Mouse (Mus musculus) forebrain, postnatal 0 days (tissue): ENCODE measurements around the gene Dtnb. TPM values are rescaled to one million over a fixed set of nuclear protein-coding genes. Genes with fewer than 3 reads are reported as not detected.

Experiments used
- ATAC-seq: fragments of 200-750 bp; cut with Nextera tagmentation; 2 replicates; pipeline ENCODE4 v1.8.0; 2017; ENCODE audit warnings: mild to moderate bottlenecking, moderate library complexity
- DNase-seq: peaks from one replicate; pipeline ENCODE4 v3.0.0-alpha.2; 2015
- H3K27ac ChIP-seq: fragments of 300-500 bp; sonication (generic); 2 replicates; pipeline ENCODE4 v1.5.1; 2014; ENCODE audit warnings: low read depth, mild to moderate bottlenecking, antibody characterized with exemption, low read length, moderate library complexity, mixed read lengths
- H3K27me3 ChIP-seq: fragments of 300-500 bp; sonication (generic); 2 replicates; pipeline ENCODE4 v1.6.1; 2014; ENCODE audit warnings: mild to moderate bottlenecking, low read length, mixed read lengths; ENCODE audit not compliant: insufficient read depth
- H3K36me3 ChIP-seq: fragments of 300-500 bp; sonication (generic); 2 replicates; pipeline ENCODE4 v1.6.1; 2014; ENCODE audit warnings: mild to moderate bottlenecking, moderate library complexity; ENCODE audit not compliant: insufficient read depth
- H3K4me1 ChIP-seq: fragments of 300-500 bp; sonication (generic); 2 replicates; pipeline ENCODE4 v1.6.1; 2014; ENCODE audit warnings: antibody characterized with exemption; ENCODE audit not compliant: insufficient read depth
- H3K4me2 ChIP-seq: fragments of 300-500 bp; sonication (generic); 2 replicates; pipeline ENCODE4 v1.6.1; 2014; ENCODE audit warnings: low read depth, mild to moderate bottlenecking, moderate library complexity
- H3K4me3 ChIP-seq: fragments of 300-500 bp; sonication (generic); 2 replicates; pipeline ENCODE4 v1.5.1; 2014; ENCODE audit warnings: low read depth, low read length, mixed read lengths
- H3K9ac ChIP-seq: fragments of 300-500 bp; sonication (generic); 2 replicates; pipeline ENCODE4 v1.6.1; 2014; ENCODE audit warnings: mild to moderate bottlenecking
- H3K9me3 ChIP-seq: fragments of 300-500 bp; sonication (generic); 2 replicates; pipeline ENCODE4 v1.6.1; 2016; ENCODE audit warnings: low read length
- CTCF ChIP-seq: sonication (generic); IDR thresholded peaks from 2 replicates; pipeline ENCODE4 v1.5.1; 2016; ENCODE audit warnings: antibody characterized with exemption, control low read depth, low read depth
- WGBS: fragments of 180-500 bp; shearing (Covaris S2); extraction: QIAGEN DNeasy Blood & Tissue Kit; methylation state at CpG from one replicate; pipeline ENCODE4 v1.1.7; 2014; 5-methylcytosine and 5-hydroxymethylcytosine counted together
- polyA plus RNA-seq: library from polyadenylated mRNA; unstranded; fragments of >200 nt; fragmentation: Nextera tagmentation; extraction: Ambion mirVana; gene quantifications from 2 replicates; pipeline ENCODE4 v1.2.1, GENCODE M21; 2015
- total RNA-seq: library from RNA; depleted of rRNA; stranded (reverse); fragments of >200 nt; gene quantifications from 2 replicates; pipeline ENCODE4 v1.2.3, GENCODE M21; 2014

Dtnb gene
- total and polyA plus RNA-seq, 2 experiments from 2014 or later, result 45.7 to 51.0 TPM

DNA sequence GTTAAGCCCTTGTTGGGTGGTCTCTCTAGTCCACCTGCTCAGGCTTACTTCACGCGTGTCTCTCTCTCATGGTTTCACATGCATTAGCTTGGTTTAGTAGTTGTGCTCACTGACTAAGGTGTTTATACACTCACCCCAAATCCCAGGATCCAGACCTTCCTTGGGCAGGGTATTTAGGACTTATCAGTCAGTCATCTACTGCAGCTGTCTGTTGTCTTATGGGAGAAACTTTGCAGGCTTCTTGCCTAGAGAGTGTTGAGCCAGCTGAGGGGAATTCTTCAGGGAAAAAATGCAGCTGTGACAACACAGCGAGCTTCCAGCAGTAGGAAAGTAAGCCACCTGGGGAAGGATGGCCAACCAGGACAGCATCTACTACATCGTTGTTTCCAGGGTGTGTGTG is 13.3 kb downstream of the Dtnb start:
- 75% methylated on average over 4 of the region's 4 CpGs for WGBS

DNA sequence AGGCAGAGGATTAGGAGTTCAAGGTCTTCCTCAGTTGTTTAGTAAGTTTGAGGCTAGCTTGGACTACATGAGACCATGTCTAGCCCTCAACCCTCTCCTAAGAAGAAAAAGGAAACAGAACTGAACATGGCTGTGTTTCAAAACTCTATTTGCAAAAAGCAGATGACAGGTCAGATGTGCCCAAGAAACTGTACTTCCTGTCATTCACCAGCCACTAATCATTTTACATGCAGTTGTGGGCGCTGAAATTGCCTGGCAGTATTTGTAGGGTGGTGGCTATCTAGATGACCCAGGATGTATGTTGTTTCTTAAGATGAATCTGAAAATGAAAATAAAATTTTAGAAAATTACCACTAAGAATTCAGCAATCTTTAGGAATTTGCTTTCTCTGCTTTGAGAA is 14.8 kb downstream of the Dtnb start:
- H3K9ac ChIP-seq, result no peak overlapping the region
- H3K4me3 ChIP-seq, result no peak overlapping the region
- TF ChIP-seq CTCF, result no peak
- 95% methylated on average over 1 of the region's 1 CpGs for WGBS
- peaks cover 4% of the 10 kb centered on the region; the same call in 1 of the 2 replicates for H3K36me3 ChIP-seq
- no peak overlapping the region for H3K4me2 ChIP-seq
- no peak for DNase-seq
- H3K9me3 ChIP-seq, result no peaks in the 10 kb centered on the region
- H3K27ac ChIP-seq, result no peak overlapping the region
- ATAC-seq, result no peak
- no peaks in the 10 kb centered on the region for H3K27me3 ChIP-seq
- H3K4me1 ChIP-seq, result no peaks in the 10 kb centered on the region

More for the DNA sequence above, 13.3 kb downstream of the Dtnb start:
- no peak for TF ChIP-seq CTCF
- H3K4me2 ChIP-seq, result no peak overlapping the region
- H3K4me3 ChIP-seq, result no peak overlapping the region
- no peak overlapping the region for H3K27ac ChIP-seq
- H3K4me1 ChIP-seq, result no peaks in the 10 kb centered on the region
- no peak overlapping the region for H3K9ac ChIP-seq
- peaks cover 4% of the 10 kb centered on the region; the same call in 1 of the 2 replicates for H3K36me3 ChIP-seq
- no peaks in the 10 kb centered on the region for H3K9me3 ChIP-seq
- no peak for DNase-seq
- ATAC-seq, result no peak
- no peaks in the 10 kb centered on the region for H3K27me3 ChIP-seq

DNA sequence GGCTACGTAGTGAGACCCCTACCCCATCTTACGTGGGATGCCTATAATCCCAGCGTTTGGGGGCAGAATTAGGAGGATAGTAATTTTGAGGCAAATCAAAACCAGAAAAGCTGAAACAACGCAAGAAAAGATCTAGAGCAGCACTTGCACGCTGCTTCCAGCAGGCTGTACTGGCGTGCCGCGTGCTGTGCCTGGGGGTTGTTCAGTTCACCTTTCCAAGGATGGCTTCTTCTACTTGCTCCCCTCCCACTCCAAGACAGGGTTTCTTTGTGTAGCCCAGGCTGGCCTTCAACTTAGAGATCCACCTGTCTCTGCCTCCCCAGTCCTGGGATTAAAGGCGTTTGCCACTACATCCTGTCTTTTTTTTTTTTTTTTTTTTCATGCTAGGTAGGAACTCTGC is 17.9 kb downstream of the Dtnb start:
- ATAC-seq, result no peak
- Histone ChIP-seq H3K9ac (no peak overlapping the region), H3K36me3 (peaks cover 11% of the 10 kb centered on the region), H3K9me3 (no peaks in the 10 kb centered on the region), H3K27me3 (no peaks in the 10 kb centered on the region), H3K4me2 (no peak overlapping the region), H3K4me3 (no peak overlapping the region), H3K27ac (no peak overlapping the region), H3K4me1 (no peaks in the 10 kb centered on the region)
- DNase-seq, result no peak
- TF ChIP-seq CTCF, result 0 out of 2 replicates have a peak, but pooled peaks have one; percentile 7
- 97% methylated on average over 9 of the region's 9 CpGs for WGBS

DNA sequence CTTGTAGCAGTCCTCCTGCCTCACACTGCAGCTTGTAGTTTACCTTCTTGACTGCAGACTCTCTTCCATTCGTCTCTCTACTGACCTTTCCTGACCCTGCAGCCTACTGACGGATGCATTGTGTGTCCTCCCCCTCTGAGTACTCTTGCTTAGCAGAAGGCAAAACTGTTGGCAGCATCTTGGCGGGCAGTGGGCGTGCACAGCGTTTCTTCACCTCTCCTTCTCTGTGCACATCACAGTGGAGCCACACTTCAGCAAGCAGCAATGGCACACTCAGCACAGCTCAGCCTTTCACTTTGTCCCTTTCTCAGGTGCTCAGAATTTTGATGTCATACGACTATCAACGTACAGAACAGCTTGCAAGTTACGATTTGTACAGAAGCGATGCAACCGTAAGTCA is 19.4 kb downstream of the Dtnb start:
- H3K27ac ChIP-seq, result no peak overlapping the region
- ATAC-seq (no peak), DNase-seq (no peak)
- H3K9ac ChIP-seq, result no peak overlapping the region
- WGBS, result 84% methylated on average over 10 of the region's 10 CpGs
- no peak overlapping the region for H3K4me3 ChIP-seq
- peaks cover 14% of the 10 kb centered on the region for H3K36me3 ChIP-seq
- no peak for TF ChIP-seq CTCF
- H3K9me3 ChIP-seq, result no peaks in the 10 kb centered on the region
- no peaks in the 10 kb centered on the region for H3K27me3 ChIP-seq
- H3K4me1 ChIP-seq, result no peaks in the 10 kb centered on the region
- no peak overlapping the region for H3K4me2 ChIP-seq

DNA sequence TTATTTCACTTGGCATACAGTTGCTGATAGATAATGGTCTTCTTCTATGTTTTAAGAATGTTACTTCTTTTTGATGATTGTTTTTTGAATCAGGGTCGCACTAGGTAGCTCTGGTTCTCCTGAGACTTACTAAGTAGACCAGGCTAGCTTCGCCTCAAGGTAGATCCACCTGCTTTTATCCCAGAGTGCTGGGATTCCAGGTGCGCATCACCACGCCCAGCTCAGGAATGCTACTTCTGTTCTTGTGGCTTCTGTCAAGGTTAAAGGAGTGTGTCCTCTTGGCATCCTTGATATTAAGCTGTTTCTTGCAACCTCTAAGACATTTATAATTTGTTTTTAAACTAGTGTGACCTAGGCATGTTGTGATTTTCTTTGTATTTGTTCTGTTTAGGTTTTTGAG is 30.6 kb downstream of the Dtnb start:
- 95% methylated on average over 4 of the region's 4 CpGs for WGBS
- ATAC-seq (no peak), DNase-seq (no peak)
- no peak overlapping the region for H3K27ac ChIP-seq
- H3K4me2 ChIP-seq, result no peak overlapping the region
- no peaks in the 10 kb centered on the region for H3K27me3 ChIP-seq
- H3K4me1 ChIP-seq, result no peaks in the 10 kb centered on the region
- no peaks in the 10 kb centered on the region for H3K9me3 ChIP-seq
- TF ChIP-seq CTCF, result no peak
- peaks cover 8% of the 10 kb centered on the region; the same call in 1 of the 2 replicates for H3K36me3 ChIP-seq
- H3K9ac ChIP-seq, result no peak overlapping the region
- no peak overlapping the region for H3K4me3 ChIP-seq

DNA sequence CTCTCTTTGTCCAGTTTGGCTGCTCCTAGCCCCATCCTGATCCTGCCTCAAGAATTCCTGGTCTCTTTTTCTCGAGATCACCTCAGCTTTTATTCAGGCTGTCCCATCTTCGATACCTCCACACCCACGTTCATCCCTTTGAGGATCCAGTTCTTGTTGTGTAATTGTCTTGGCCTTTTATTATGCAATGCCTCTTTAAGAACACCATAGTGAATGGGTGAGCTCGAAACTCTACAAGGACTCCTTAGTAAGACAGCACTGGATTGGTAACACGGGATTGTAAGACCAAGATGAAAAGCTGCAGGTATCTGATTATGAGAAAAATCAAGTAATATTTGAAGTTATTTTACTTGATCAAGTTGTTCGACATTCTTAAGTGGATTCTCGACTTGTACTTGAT is 34.0 kb downstream of the Dtnb start:
- no peak overlapping the region for H3K9ac ChIP-seq
- H3K9me3 ChIP-seq, result no peaks in the 10 kb centered on the region
- no peaks in the 10 kb centered on the region for H3K27me3 ChIP-seq
- H3K4me1 ChIP-seq, result no peaks in the 10 kb centered on the region
- DNase-seq (no peak), ATAC-seq (no peak)
- no peak overlapping the region for H3K27ac ChIP-seq
- WGBS, result 78% methylated on average over 7 of the region's 7 CpGs
- TF ChIP-seq CTCF, result no peak
- no peaks in the 10 kb centered on the region for H3K36me3 ChIP-seq
- H3K4me2 ChIP-seq, result no peak overlapping the region
- no peak overlapping the region for H3K4me3 ChIP-seq

DNA sequence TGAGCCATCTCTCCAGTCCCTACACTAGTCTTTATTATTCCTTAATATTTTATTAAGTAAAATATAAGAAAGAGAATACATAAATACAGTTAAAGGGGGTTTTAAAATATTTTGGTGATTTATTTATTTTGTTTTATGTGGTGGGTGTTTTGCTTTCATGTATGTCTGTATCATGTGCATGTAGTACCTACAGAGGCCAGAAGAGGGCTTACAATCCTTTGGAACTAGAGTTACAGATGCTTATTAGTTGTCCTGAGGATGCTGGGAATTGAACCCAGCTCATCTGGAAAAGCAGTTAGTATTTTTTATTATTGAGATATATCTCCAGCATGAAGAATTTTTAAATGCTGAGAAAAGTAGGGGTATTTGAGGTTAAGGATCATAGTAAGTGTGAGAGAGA is 37.6 kb downstream of the Dtnb start:
- peak; percentile 30 for TF ChIP-seq CTCF
- no peak for DNase-seq
- Histone ChIP-seq H3K9me3 (no peaks in the 10 kb centered on the region), H3K4me1 (no peaks in the 10 kb centered on the region), H3K27me3 (no peaks in the 10 kb centered on the region), H3K27ac (no peak overlapping the region), H3K4me3 (no peak overlapping the region), H3K9ac (no peak overlapping the region), H3K36me3 (peaks cover 5% of the 10 kb centered on the region; the same call in 1 of the 2 replicates), H3K4me2 (no peak overlapping the region)
- no peak for ATAC-seq

DNA sequence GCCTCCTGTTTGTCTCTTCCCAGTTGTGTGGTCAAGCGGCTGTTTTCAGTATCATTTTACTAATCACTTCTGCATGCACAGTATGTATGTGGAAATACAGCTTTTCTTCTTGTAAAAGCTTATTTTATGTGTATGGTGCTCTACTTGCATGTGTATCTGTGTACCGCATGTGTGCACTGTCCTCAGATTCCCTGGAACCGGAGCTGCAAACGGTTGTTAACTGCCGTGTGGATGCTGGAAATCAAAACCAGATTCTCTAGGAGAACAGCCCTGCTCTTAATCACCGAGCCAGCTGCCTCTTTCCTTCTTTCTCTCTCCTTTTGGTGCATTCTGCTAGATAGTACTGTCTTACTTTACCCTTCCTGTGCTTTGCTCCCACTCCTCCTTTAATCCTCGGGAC is 39.7 kb downstream of the Dtnb start:
- 81% methylated on average over 7 of the region's 7 CpGs for WGBS
- no peak for TF ChIP-seq CTCF
- H3K27me3 ChIP-seq, result no peaks in the 10 kb centered on the region
- DNase-seq (no peak), ATAC-seq (no peak)
- no peak overlapping the region for H3K4me2 ChIP-seq
- peaks cover 5% of the 10 kb centered on the region; the same call in 1 of the 2 replicates for H3K36me3 ChIP-seq
- H3K9me3 ChIP-seq, result no peaks in the 10 kb centered on the region
- no peaks in the 10 kb centered on the region for H3K4me1 ChIP-seq
- H3K9ac ChIP-seq, result no peak overlapping the region
- H3K27ac ChIP-seq, result no peak overlapping the region
- H3K4me3 ChIP-seq, result no peak overlapping the region
